Mouse (Mus musculus) liver, embryonic 14.5 days (tissue): ENCODE measurements at regions not wholly inside any gene's neighbourhood (a gene's known extent, or its start where the extent isn't known, plus 50 kb on each side); places are given as distances from the start of the nearest gene placed in this dataset.

ENCODE experiments used
- ATAC-seq: fragments of 200-750 bp; cut with Nextera tagmentation; 2 replicates; pipeline ENCODE4 v1.8.0; 2017; ENCODE audit warnings: moderate number of reproducible peaks, mild to moderate bottlenecking, moderate library complexity; ENCODE audit not compliant: insufficient read depth
- DNase-seq, 3 experiments: peaks; one replicate each; pipeline ENCODE4 v3.0.0-alpha.2; 2012 to 2013; ENCODE audit warnings: low read depth in 3 of 3, low spot score in 3 of 3
- H3K27ac ChIP-seq: fragments of 300-500 bp; sonication (generic); 2 replicates; pipeline ENCODE4 v1.5.1; 2014; ENCODE audit warnings: moderate library complexity, mild to moderate bottlenecking, control low read depth, inconsistent platforms
- H3K27me3 ChIP-seq: fragments of 300-500 bp; sonication (generic); 2 replicates; pipeline ENCODE4 v1.6.1; 2014; ENCODE audit warnings: mild to moderate bottlenecking, low read length, moderate library complexity; ENCODE audit not compliant: control insufficient read depth, insufficient read depth
- H3K36me3 ChIP-seq: fragments of 300-500 bp; sonication (generic); replicated peaks from 2 replicates; pipeline ENCODE4 v1.6.1; 2014; ENCODE audit warnings: low read depth; ENCODE audit not compliant: control insufficient read depth, insufficient read depth
- H3K4me1 ChIP-seq, 2 experiments: fragments of 200-500 bp in 1 of 2; fragments of 300-500 bp in 1 of 2; sonication (generic) in 1 of 2; replicated peaks; 2 replicates each; pipeline ENCODE4 v1.6.1; 2012 to 2014; ENCODE audit warnings: antibody characterized with exemption in 1 of 2, inconsistent platforms in 1 of 2, low read length in 1 of 2; ENCODE audit not compliant: control insufficient read depth in 2 of 2, insufficient read depth in 2 of 2
- H3K4me2 ChIP-seq: fragments of 300-500 bp; sonication (generic); 2 replicates; pipeline ENCODE4 v1.6.1; 2014; ENCODE audit warnings: low read depth, mild to moderate bottlenecking, control low read depth, moderate library complexity
- H3K4me3 ChIP-seq, 2 experiments: fragments of 200-500 bp in 1 of 2; fragments of 300-500 bp in 1 of 2; sonication (generic) in 1 of 2; 2 replicates each; pipeline ENCODE4 v1.5.1; 2012 to 2014; ENCODE audit warnings: low read depth in 2 of 2, low read length in 2 of 2, mild to moderate bottlenecking in 2 of 2, control low read depth in 1 of 2, inconsistent platforms in 1 of 2, moderate library complexity in 1 of 2; ENCODE audit not compliant: insufficient read depth in 1 of 2
- H3K9ac ChIP-seq: fragments of 300-500 bp; sonication (generic); replicated peaks from 2 replicates; pipeline ENCODE4 v1.6.1; 2014; ENCODE audit warnings: mild to moderate bottlenecking, control low read depth, moderate library complexity
- H3K9me3 ChIP-seq: fragments of 300-500 bp; sonication (generic); 2 replicates; pipeline ENCODE4 v1.6.1; 2016; ENCODE audit warnings: low read length, mixed read lengths; ENCODE audit not compliant: control insufficient read depth
- CTCF ChIP-seq: IDR thresholded peaks from 2 replicates; pipeline ENCODE4 v1.5.1; 2016; ENCODE audit warnings: antibody characterized with exemption, low read depth, control low read depth
- EP300 ChIP-seq: IDR thresholded peaks from 2 replicates; pipeline ENCODE4 v1.6.1; 2016; ENCODE audit warnings: antibody characterized with exemption, low read depth
- WGBS: fragments of 180-500 bp; shearing (Covaris S2); extraction: QIAGEN DNeasy Blood & Tissue Kit; methylation state at CpG from one replicate; pipeline ENCODE4 v1.1.7; 2014; ENCODE audit not compliant: insufficient replicate concordance; 5-methylcytosine and 5-hydroxymethylcytosine counted together

- no peak overlapping the region for H3K27ac ChIP-seq
- no peaks in the 10 kb centered on the region for H3K36me3 ChIP-seq
- no peak overlapping the region for H3K4me2 ChIP-seq
- no peaks in the 10 kb centered on the region for H3K27me3 ChIP-seq
- TF ChIP-seq EP300 (no peak), CTCF (no peak)
- H3K4me1 ChIP-seq, result peaks cover 34 to 39% of the 10 kb centered on the region in 2 experiments
- no peak overlapping the region for H3K9ac ChIP-seq
- no peak overlapping the region for H3K4me3 ChIP-seq
- 69% methylated on average over 7 of the region's 7 CpGs for WGBS
- no peak for ATAC-seq
- DNase-seq, result no peak
- no peaks in the 10 kb centered on the region for H3K9me3 ChIP-seq
Measured at GRCm38 (mm10) chr5:64597021-64597420, 206.2 kb upstream of the Klf3 start.

DNA sequence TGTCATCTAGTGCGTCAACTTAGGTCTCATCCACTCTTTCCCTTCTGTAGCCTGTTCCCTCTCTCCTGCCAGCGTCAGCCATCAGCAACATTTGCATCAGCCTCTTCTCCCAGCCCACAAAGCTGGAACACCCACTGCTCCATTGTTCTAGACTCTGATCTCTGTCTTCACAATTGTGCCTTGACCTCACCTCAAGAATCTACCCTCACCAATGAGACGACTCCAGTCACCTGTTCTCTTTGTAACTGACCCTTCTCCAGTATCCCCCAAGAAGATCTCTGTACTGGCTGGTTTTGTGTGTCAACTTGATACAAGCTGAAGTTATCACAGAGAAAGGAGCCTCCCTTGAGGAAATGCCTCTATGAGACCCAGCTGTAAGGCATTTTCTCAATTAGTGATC is 205.7 kb upstream of the Klf3 start:
- Histone ChIP-seq H3K36me3 (no peaks in the 10 kb centered on the region), H3K9ac (no peak overlapping the region), H3K4me1 (peaks cover 32 to 39% of the 10 kb centered on the region in 2 experiments), H3K27ac (no peak overlapping the region), H3K4me3 (no peak overlapping the region), H3K9me3 (no peaks in the 10 kb centered on the region), H3K27me3 (no peaks in the 10 kb centered on the region), H3K4me2 (no peak overlapping the region)
- no peak for DNase-seq
- TF ChIP-seq CTCF, result no peak
- no peak for TF ChIP-seq EP300
- ATAC-seq, result no peak
- WGBS, result 85% methylated on average over 3 of the region's 3 CpGs

DNA sequence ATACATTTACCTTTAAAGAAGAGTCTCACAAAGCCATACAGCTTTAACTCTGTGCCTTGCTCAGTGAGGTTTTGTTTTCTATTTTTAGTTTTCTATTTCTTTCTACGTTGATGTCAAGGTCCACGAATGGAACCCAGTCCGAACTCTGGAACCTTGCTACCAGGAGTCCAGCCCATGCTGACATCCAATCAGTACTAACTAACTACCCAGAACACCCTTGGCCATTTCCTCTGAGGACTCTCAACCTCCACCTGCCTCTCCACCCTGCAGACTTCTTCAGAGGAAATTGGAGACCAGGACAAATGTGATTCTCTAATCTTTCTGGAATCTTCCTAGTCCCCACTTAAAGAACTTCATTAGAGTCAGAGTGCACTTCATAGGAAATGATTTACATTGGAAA is 204.6 kb upstream of the Klf3 start:
- Histone ChIP-seq H3K4me3 (no peak overlapping the region), H3K9me3 (no peaks in the 10 kb centered on the region), H3K27ac (no peak overlapping the region), H3K27me3 (no peaks in the 10 kb centered on the region), H3K36me3 (no peaks in the 10 kb centered on the region), H3K9ac (no peak overlapping the region), H3K4me1 (peaks cover 28 to 36% of the 10 kb centered on the region in 2 experiments), H3K4me2 (no peak overlapping the region)
- WGBS, result 63% methylated on average over 3 of the region's 3 CpGs
- no peak for ATAC-seq
- DNase-seq, result no peak
- TF ChIP-seq CTCF (no peak), EP300 (no peak)

GRCm38 (mm10) chr5:64599015-64599414 is 204.2 kb upstream of the Klf3 start:
- H3K9ac ChIP-seq, result no peak overlapping the region
- H3K36me3 ChIP-seq, result no peaks in the 10 kb centered on the region
- H3K27me3 ChIP-seq, result no peaks in the 10 kb centered on the region
- no peak for DNase-seq
- H3K9me3 ChIP-seq, result no peaks in the 10 kb centered on the region
- no peak overlapping the region for H3K4me2 ChIP-seq
- WGBS, result 69% methylated on average over 3 of the region's 3 CpGs
- H3K27ac ChIP-seq, result no peak overlapping the region
- no peak for ATAC-seq
- no peak overlapping the region for H3K4me3 ChIP-seq
- TF ChIP-seq CTCF, result no peak
- TF ChIP-seq EP300, result no peak
- H3K4me1 ChIP-seq, result peaks cover 28 to 36% of the 10 kb centered on the region in 2 experiments

- 23% methylated on average over 13 of the region's 13 CpGs for WGBS
- DNase-seq (no peak), ATAC-seq (no peak)
- Histone ChIP-seq H3K4me3 (peak overlapping the region; percentile 35 to 58), H3K4me2 (peak overlapping the region; percentile 71), H3K9me3 (no peaks in the 10 kb centered on the region), H3K9ac (peak overlapping the region; percentile 49), H3K27me3 (no peaks in the 10 kb centered on the region), H3K36me3 (no peaks in the 10 kb centered on the region), H3K27ac (peak overlapping the region; percentile 71), H3K4me1 (peaks cover 28 to 36% of the 10 kb centered on the region in 2 experiments)
- TF ChIP-seq EP300 (no peak), CTCF (no peak)
Measured at GRCm38 (mm10) chr5:64599865-64600288, 203.3 kb upstream of the Klf3 start.
